Mouse (Mus musculus) gastrocnemius, postnatal 25 days (tissue): ENCODE results near the gene Sertad4. TPM values are rescaled to one million over a fixed set of nuclear protein-coding genes. Genes with fewer than 3 reads are reported as not detected.

Experiments used
- DNase-seq: peaks from one replicate; pipeline ENCODE4 v3.0.0; 2022
- total RNA-seq, 2 experiments: library from RNA; stranded (reverse); gene quantifications; 1 replicate in 1 of 2; 2 replicates in 1 of 2; pipeline ENCODE4 v1.2.3; 2021

The Sertad4 gene
- total RNA-seq, 2 experiments from 2014 or later = 3.4 to 3.7 TPM

DNA sequence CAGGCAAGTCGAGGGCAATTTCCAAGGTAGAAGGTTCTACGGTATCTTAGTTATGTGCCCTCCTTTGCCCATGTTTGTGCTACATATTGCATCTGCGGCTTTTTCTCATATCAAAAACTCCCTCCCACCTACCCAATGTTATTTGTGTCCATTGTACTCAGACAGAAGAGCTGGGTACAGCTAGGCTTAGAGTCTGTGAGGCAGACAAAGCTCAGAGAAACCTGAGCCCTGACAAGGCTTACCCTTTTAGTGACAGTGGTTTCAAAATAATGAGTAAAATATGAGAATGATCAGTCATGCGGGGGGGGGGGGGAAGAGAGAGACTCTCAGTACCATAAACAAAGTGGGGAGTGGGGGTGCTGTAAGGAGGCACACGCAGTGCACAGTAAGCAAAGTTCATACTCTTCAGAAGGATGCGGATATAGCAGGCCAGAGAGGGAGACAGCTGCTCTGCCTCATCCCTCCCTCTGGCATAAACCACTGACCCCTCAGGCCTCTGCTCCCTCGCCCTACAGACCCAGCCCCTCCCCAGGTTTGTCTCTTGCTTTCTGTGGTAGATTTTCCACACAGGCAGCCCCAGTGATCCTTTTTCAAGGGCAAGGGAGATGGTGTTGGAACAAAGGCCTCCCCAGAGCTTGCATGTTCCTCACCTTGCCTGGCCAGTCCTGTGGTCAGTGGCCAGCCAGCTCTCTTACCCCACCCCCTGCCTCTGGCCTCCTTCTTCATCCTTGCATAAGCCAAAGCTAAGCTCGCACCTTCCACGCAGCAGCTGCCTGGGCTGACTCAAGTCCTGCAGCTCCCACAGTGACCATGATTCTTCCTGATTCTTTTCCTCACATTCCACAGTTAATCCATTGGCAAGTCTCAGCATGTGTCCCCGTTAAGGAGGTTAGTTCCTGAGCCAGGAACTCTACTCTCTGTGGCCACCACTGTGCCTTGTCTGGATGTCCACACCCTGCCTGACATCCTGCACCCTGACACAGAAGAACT lies 49.1 kb downstream of the Sertad4 start:
- peak; percentile 63 for DNase-seq

- DNase-seq = no peak
Measured at GRCm38 (mm10) chr1:192800338-192800737, 55.2 kb downstream of the Sertad4 start.

DNA sequence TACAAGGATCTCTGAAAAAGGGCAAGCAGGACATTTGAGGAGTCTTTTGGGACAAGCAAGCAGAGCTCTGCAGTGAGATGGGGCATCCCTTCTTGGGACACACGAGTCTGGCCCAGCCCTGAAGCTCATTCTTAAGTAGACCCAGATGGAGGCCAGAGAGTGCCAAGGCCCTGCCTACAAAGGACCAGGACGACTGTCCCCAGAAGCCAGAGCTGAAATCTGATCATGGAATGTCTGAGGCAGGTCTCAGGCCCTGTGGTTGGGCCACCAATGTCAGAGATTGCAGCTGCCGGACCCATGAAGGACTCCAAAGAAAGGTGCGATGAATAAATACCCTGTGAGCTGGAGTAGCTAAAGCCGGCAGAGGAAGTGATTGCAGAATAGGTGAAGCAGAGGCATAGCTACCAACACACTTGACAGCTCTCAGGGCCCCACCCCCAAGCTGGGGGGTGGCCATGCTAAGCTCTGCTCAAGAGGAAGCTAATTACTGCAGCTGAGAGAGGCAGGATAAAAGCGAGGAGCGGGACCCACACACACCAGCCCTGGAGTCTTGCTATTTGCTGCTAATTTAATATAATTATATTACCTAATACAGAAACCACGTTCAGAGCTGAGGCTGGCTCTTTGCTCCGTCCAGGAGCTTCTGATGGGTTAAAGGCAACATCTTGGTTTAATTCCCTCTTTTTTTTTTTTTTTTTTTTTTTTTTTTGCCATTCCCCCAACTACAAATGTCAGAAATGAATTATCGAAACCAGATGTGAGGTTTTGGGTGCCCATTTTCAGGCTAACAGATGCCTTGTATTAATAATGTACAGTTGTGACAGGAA lies 56.2 kb downstream of the Sertad4 start:
- peak; percentile 62 for DNase-seq

GRCm38 (mm10) chr1:192798212-192799164 lies 57.1 kb downstream of the Sertad4 start:
- DNase-seq = peak; percentile 84

GRCm38 (mm10) chr1:192797011-192797274 lies 58.6 kb downstream of the Sertad4 start:
- DNase-seq = no peak

DNA sequence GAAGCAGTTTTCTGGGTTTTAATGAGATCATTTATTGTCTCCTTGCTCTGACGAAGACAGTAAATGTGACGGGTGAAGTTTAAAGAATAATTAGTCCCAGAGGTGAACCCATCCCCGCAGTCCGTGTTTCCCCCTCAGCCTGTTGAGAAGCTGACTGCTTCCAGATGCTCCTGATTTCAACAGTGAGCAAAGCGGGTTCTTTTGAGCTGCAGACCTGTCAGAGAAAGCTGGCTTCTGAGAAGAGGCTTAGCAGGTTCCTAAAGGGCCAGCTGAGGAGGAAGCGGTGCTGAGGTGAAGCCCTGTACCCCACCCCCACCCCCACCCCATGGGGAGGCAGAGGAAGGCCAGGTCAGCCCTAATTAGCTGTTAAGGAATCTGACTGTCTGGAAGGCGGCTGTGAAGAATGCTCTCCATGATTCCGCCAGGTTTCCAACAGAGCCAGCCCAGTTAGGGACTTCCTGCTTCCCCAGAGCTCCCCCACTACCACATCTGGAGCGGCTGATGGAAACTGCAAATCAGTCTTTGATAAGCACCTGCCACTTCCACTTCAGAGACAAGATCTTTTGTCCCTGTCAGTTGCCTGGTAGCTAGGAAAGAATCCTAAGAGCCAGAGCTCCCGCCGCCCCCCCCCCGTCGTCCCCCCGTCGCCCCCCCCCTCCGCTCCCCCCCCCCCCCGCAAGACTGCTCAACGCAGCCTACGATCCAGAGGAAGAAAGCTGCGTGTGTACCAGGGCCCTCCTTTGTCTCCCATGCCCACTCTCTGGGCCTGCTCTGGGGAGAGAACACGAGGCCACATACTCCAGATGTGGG lies 59.1 kb downstream of the Sertad4 start:
- no peak for DNase-seq

GRCm38 (mm10) chr1:192794957-192795745 lies 60.4 kb downstream of the Sertad4 start:
- DNase-seq = no peak

Other genes with a start within 250 kb of the Sertad4 start
- under 1 TPM; 0.72 TPM for gene Hhat, start 84.5 kb downstream of the Sertad4 start, total RNA-seq
- gene Syt14, start 180.0 kb upstream of the Sertad4 start, total RNA-seq = under 1 TPM; 0.08 to 0.20 TPM